Mouse (Mus musculus) T-helper 2 cell (primary cell): ENCODE results near the gene Slc28a2.
"Not testable (repeated sequence)": the region's sequence is repeated elsewhere in the genome, so short reads cannot be mapped to it uniquely, and the experiment has no call there.

Source experiments
- in situ Hi-C: fragments of 300-600 bp; cut with MboI, MseI; formaldehyde crosslinking; loops from one replicate; pipeline ENCODE4 v1.15.1; 2025; ENCODE audit warnings: high pct_unique_total_duplicates

Slc28a2 gene

DNA sequence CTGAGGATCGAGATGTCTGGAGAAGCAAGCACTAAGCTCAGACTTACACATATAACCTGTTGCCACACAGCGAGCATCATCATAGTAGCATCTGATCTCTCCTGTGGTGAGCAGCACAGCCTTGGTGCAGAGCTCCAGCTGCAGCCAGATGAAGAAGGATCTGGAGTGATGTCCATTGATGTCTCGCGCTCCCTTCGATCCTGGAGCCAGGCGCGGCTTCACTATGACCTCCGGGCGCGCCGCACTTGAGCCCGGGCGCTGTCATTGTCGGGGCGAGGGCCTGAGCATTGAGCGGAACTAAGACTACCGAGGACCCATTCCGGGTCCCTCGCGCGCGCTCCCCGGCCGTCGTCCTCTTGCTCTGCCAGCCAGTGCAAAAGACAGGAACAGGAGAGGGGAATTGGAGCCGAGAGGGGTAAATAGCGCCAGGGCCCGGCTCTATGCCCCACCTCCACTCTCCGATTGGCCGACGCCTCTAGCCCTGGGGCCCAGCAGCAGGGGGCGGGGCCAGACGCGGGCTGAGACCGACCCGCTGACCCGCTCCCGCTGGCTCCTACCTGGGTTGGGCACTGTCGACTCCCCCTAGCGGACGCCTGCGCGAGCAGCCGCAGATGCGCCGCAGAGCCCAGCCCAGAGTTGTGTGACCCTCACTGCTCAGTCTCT, 41.2 kb downstream of the Slc28a2 start:
- in situ Hi-C loops: no loop called here

DNA sequence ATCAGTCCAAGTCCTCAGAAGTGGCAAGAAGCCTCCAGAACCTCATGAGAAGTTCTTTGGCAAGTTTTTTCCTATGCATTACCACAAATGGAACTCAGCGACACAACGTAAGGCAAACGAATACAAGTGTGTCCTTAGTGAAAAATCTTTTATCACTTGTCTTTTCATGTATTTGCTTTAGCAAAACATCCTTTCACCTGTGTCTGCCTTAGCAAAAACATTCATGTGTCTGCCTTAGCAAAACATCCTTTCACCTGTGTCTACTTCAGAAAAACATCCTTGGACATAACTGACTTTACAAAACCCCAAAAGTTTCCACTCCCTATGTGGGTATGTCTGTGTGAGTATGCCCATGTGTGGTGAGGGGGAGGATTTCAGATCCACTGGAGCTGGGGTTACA, 42.9 kb downstream of the Slc28a2 start:
- in situ Hi-C loops: no loop called here

- in situ Hi-C loops: loop anchor here (5.0 kb wide), 1 partner anchor 74 kb away; no protein-coding TSS in a partner anchor
Measured at GRCm38 (mm10) chr2:122476585-122476984, 50.3 kb downstream of the Slc28a2 start.

DNA sequence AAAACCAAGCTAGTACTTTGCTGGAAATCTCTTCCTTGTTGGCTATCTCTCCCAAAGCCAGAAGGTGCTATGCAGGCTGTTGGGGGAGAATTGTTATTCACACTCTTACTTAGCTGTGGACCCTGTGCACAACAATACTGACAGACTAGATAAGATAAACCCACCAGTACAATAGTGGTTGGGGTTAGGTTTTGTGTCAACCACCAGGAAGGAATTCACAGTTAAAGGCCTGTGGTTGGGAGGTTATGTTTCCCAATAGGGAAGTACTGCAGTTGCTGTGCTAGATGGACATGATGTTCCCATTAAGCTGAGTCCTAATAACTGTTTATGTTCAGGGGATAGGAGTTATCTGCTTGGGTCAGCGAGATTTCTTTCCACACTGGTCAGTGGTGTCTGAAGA, 57.5 kb downstream of the Slc28a2 start:
- in situ Hi-C loops: not testable (repeated sequence)

DNA sequence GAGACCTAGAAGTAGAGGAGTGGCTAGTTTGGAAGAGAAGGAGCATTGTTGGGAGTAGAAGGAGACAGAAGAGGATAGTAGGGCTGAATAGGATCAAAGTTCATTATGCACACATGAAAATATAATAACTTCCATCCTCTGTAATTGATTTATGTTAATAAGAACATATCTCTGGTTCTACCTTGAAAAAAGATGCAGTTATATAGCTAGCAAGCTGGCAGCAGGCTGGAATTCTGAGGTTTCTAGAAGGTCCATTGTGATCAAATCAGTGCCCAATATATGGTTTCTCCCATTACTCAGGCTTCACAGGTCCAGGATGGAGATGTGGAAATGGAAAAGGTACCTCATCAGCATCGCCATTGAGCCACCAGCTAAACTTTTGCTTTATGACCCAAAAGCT, 58.4 kb downstream of the Slc28a2 start, which contains the start of gene Gm14085:
Gm14085 (plus strand) TSS at position 301 of the 400 bp plus-strand sequence.
- in situ Hi-C loops: no loop called here

DNA sequence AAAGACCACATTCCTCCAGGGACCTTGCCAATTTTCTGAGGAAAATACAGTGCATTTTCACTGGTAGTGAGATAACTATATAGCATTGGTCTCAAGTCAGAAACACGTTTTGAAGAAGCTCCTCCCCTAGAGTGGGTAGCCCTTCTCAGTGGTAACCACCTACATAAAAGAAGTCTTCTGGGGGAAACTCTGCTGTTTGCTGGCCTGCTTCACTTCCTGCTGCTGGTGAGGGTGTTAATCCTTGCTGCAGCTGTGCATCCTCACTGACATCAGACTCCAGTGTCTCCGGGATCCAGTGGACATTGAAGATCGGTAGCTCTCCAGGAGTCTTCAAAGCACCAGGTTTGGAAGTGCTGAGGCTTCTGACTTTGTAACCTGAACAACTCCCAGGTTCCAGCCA, 59.4 kb downstream of the Slc28a2 start:
- in situ Hi-C loops: not testable (repeated sequence)

- in situ Hi-C loops: not testable (repeated sequence)
Measured at GRCm38 (mm10) chr2:122486122-122486521, 59.8 kb downstream of the Slc28a2 start.

DNA sequence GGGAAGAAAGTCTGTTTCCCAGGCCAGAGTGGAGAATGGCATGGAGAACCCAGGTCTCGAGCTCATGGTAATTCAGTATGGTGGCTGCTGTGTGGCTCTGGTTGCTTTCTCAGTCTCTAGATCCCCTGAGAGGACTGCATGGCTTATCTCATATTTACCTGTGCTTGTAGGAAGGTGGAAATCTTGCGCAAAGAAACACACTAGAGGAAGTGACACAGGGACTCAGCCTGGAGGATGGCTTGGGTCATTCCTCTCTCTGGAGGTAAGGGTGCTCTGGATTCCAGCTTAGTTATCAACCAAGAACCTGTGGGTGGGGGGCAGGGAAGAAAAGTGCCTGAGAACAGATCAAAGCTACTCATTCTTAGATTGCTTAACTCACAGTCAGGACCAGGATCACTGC, 60.4 kb downstream of the Slc28a2 start:
- in situ Hi-C loops: no loop called here
